Mouse (Mus musculus): ENCODE measurements around the gene Spats1.

DNA sequence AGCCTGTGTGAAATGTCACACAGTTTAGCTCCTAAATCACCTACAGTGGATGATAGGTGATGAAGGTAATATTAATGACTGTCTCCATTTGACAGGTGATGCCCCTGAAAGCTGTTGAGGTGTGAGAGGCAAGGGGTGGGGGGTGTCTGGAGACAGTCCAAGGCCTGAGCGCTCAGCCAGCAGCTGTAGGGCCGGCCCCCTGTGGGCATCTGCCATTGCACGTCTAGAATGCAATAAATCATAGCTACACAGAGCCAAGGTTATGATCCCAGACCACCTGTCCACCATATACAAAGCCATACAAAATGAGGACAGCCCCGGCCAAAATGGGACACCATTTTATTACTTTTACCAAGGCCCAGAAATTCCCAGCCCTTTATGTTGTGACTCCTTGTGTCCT lies 49.7 kb upstream of the Spats1 start:
- no peak for TF ChIP-seq GATA1 (IDR thresholded peaks at IDR 0.05; ENCODE audit: low read length)
- no peak for TF ChIP-seq TAL1 (IDR thresholded peaks at IDR 0.05; ENCODE audit: low read length)

All from erythroblast, embryonic 14.5 days (primary cell).